Mouse (Mus musculus): ENCODE results near the gene Polr2e. TPM values are rescaled to one million over a fixed set of nuclear protein-coding genes. Genes with fewer than 3 reads are reported as not detected.

Gene Polr2e
- total RNA-seq (2017): 83.4 to 130 TPM (median 95.9 TPM) in 3 replicates

GRCm38 (mm10) chr10:80039559-80039979 is at the start of gene Polr2e:
Gene Polr2e (minus strand): TSS chr10:80039795.
- ATAC-seq (replicated peaks; ENCODE audit: insufficient number of reproducible peaks, low FRiP score, low TSS enrichment, poor library complexity, severe bottlenecking): peak; percentile 87

GRCm38 (mm10) chr10:80089146-80089545 is 49.6 kb upstream of the Polr2e start:
- ATAC-seq (replicated peaks; ENCODE audit: insufficient number of reproducible peaks, low FRiP score, low TSS enrichment, poor library complexity, severe bottlenecking): no peak

- peak; percentile 50 for ATAC-seq (replicated peaks; ENCODE audit: insufficient number of reproducible peaks, low FRiP score, low TSS enrichment, poor library complexity, severe bottlenecking)
Measured at GRCm38 (mm10) chr10:80087483-80087882, 47.9 kb upstream of the Polr2e start.

GRCm38 (mm10) chr10:80086847-80087246 is 47.3 kb upstream of the Polr2e start:
- ATAC-seq (replicated peaks; ENCODE audit: insufficient number of reproducible peaks, low FRiP score, low TSS enrichment, poor library complexity, severe bottlenecking): peak; percentile 74

- ATAC-seq (replicated peaks; ENCODE audit: insufficient number of reproducible peaks, low FRiP score, low TSS enrichment, poor library complexity, severe bottlenecking): no peak
Measured at GRCm38 (mm10) chr10:80084817-80085487, 45.4 kb upstream of the Polr2e start.

GRCm38 (mm10) chr10:80081075-80081474 is 41.5 kb upstream of the Polr2e start:
- ATAC-seq (replicated peaks; ENCODE audit: insufficient number of reproducible peaks, low FRiP score, low TSS enrichment, poor library complexity, severe bottlenecking): no peak

- ATAC-seq (replicated peaks; ENCODE audit: insufficient number of reproducible peaks, low FRiP score, low TSS enrichment, poor library complexity, severe bottlenecking): no peak
Measured at GRCm38 (mm10) chr10:80080396-80081070, 40.9 kb upstream of the Polr2e start.

GRCm38 (mm10) chr10:80078366-80078765 is 38.8 kb upstream of the Polr2e start:
- ATAC-seq (replicated peaks; ENCODE audit: insufficient number of reproducible peaks, low FRiP score, low TSS enrichment, poor library complexity, severe bottlenecking): no peak

GRCm38 (mm10) chr10:80077312-80077711 is 37.7 kb upstream of the Polr2e start:
- ATAC-seq (replicated peaks; ENCODE audit: insufficient number of reproducible peaks, low FRiP score, low TSS enrichment, poor library complexity, severe bottlenecking): no peak

- ATAC-seq (replicated peaks; ENCODE audit: insufficient number of reproducible peaks, low FRiP score, low TSS enrichment, poor library complexity, severe bottlenecking): no peak
Measured at GRCm38 (mm10) chr10:80076386-80076785, 36.8 kb upstream of the Polr2e start.

GRCm38 (mm10) chr10:80075924-80076323 is 36.3 kb upstream of the Polr2e start:
- ATAC-seq (replicated peaks; ENCODE audit: insufficient number of reproducible peaks, low FRiP score, low TSS enrichment, poor library complexity, severe bottlenecking): no peak

- peak; percentile 85 for ATAC-seq (replicated peaks; ENCODE audit: insufficient number of reproducible peaks, low FRiP score, low TSS enrichment, poor library complexity, severe bottlenecking)
Measured at GRCm38 (mm10) chr10:80074813-80075601, 35.4 kb upstream of the Polr2e start.

GRCm38 (mm10) chr10:80072623-80073489 is 33.3 kb upstream of the Polr2e start:
- no peak for ATAC-seq (replicated peaks; ENCODE audit: insufficient number of reproducible peaks, low FRiP score, low TSS enrichment, poor library complexity, severe bottlenecking)

- no peak for ATAC-seq (replicated peaks; ENCODE audit: insufficient number of reproducible peaks, low FRiP score, low TSS enrichment, poor library complexity, severe bottlenecking)
Measured at GRCm38 (mm10) chr10:80071516-80071900, 31.9 kb upstream of the Polr2e start.

GRCm38 (mm10) chr10:80070837-80071515 is 31.4 kb upstream of the Polr2e start:
- ATAC-seq (replicated peaks; ENCODE audit: insufficient number of reproducible peaks, low FRiP score, low TSS enrichment, poor library complexity, severe bottlenecking): 0 out of 2 replicates have a peak, but pooled peaks have one; percentile 6

- no peak for ATAC-seq (replicated peaks; ENCODE audit: insufficient number of reproducible peaks, low FRiP score, low TSS enrichment, poor library complexity, severe bottlenecking)
Measured at GRCm38 (mm10) chr10:80069948-80070450, 30.4 kb upstream of the Polr2e start.

GRCm38 (mm10) chr10:80069251-80069650 is 29.7 kb upstream of the Polr2e start:
- ATAC-seq (replicated peaks; ENCODE audit: insufficient number of reproducible peaks, low FRiP score, low TSS enrichment, poor library complexity, severe bottlenecking): no peak
